Mouse (Mus musculus): ENCODE measurements around the gene Gtf3c5. TPM values are rescaled to one million over a fixed set of nuclear protein-coding genes. Genes with fewer than 3 reads are reported as not detected.

Gene Gtf3c5
- polyA plus RNA-seq, 1 experiment from 2014 or later = 30.5 TPM

DNA sequence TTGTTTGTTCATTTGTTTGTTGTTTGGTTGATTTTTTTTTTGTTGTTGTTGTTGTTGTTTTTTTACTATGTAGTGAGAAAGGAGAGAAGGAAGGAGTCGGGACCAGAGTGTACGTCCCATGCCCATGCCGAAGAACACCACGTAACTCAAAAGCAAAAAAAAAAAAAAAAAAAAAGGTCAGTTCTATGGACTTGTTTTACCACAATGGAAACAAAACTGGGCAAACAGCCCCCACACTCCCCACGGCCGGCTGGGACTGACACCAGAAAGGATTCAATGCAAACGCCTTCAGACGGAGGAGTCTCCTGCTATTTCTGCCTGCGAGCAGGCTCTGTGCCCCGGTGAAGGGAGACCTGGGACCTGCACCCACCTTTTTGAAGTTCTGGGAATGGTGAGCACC, 37.0 kb upstream of the Gtf3c5 start:
- peaks cover 10% of the 10 kb centered on the region for H3K27me3 ChIP-seq
- CTCF ChIA-PET = no interaction called here
- ATAC-seq (no peak), DNase-seq (ENCODE audit: low read depth, low spot score) (no peak)
- POLR2A ChIA-PET = no interaction called here
- TF ChIP-seq CTCF (IDR thresholded peaks at IDR 0.05) = no peak
- in situ Hi-C loops (cut with MboI; ENCODE audit: low pct_unique_long_range_greater_than_20kb) = no loop called here

- DNase-seq (ENCODE audit: low read depth, low spot score) (no peak), ATAC-seq (no peak)
- no peak for TF ChIP-seq CTCF (IDR thresholded peaks at IDR 0.05)
- in situ Hi-C loops (cut with MboI; ENCODE audit: low pct_unique_long_range_greater_than_20kb) = no loop called here
- peaks cover 10% of the 10 kb centered on the region for H3K27me3 ChIP-seq
- POLR2A ChIA-PET = interaction anchor here (1.6 kb wide), 1 partner anchor 21 kb away, joined by 4 read pairs; no protein-coding TSS in a partner anchor
- CTCF ChIA-PET = interaction anchor here (1.1 kb wide), 1 partner anchor 8 kb away, joined by 3 read pairs; no protein-coding TSS in a partner anchor
These were observed 35.8 kb upstream of the Gtf3c5 start for GRCm38 (mm10) chr2:28619369-28619768.

GRCm38 (mm10) chr2:28618777-28619336, 35.3 kb upstream of the Gtf3c5 start:
- in situ Hi-C loops (cut with MboI; ENCODE audit: low pct_unique_long_range_greater_than_20kb) = no loop called here
- DNase-seq (ENCODE audit: low read depth, low spot score) (no peak), ATAC-seq (peak; percentile 15)
- ChIA-PET POLR2A (interaction anchor here (1.6 kb wide), 1 partner anchor 21 kb away, joined by 4 read pairs; no protein-coding TSS in a partner anchor), CTCF (interaction anchor here (1.0 to 1.3 kb wide), 3 partner anchors 9 to 25 kb away, joined by 3 to 4 read pairs (median 3); no protein-coding TSS in a partner anchor)
- peaks cover 10% of the 10 kb centered on the region for H3K27me3 ChIP-seq
- TF ChIP-seq CTCF (IDR thresholded peaks at IDR 0.05) = no peak

GRCm38 (mm10) chr2:28617498-28618486, 34.2 kb upstream of the Gtf3c5 start:
- in situ Hi-C loops (cut with MboI; ENCODE audit: low pct_unique_long_range_greater_than_20kb) = no loop called here
- no peak for DNase-seq (ENCODE audit: low read depth, low spot score)
- peaks cover 7% of the 10 kb centered on the region for H3K27me3 ChIP-seq
- ChIA-PET CTCF (interaction anchor here (1.0 to 1.3 kb wide), 3 partner anchors 11 to 24 kb away, joined by 3 to 4 read pairs (median 3); no protein-coding TSS in a partner anchor), POLR2A (interaction anchor here (1.6 kb wide), 1 partner anchor 20 kb away, joined by 4 read pairs; no protein-coding TSS in a partner anchor)
- TF ChIP-seq CTCF (IDR thresholded peaks at IDR 0.05) = no peak
- ATAC-seq = no peak

DNA sequence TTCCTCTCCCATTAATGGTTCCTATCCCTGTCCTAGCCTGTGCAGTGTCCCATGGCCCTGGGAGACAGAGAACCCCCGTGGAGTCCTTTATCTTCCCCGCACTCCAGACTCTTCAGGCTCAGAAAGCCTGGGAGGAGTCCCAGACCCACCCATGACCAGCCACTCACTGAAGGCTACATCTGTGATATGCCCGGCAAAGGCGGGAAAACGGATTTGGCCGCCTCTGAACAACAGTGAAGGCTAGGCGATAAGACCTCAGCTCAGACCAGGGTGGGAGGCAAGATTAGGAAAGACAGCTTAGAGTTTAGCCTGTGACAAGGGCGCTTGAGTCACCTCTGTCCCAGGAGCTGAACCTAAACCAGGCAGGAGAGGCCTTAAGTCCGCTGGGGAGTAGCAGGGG, 33.3 kb upstream of the Gtf3c5 start:
- ATAC-seq (no peak), DNase-seq (ENCODE audit: low read depth, low spot score) (no peak)
- no peak for TF ChIP-seq CTCF (IDR thresholded peaks at IDR 0.05)
- H3K27me3 ChIP-seq = peaks cover 7% of the 10 kb centered on the region
- in situ Hi-C loops (cut with MboI; ENCODE audit: low pct_unique_long_range_greater_than_20kb) = no loop called here
- POLR2A ChIA-PET = no interaction called here
- CTCF ChIA-PET = no interaction called here

DNA sequence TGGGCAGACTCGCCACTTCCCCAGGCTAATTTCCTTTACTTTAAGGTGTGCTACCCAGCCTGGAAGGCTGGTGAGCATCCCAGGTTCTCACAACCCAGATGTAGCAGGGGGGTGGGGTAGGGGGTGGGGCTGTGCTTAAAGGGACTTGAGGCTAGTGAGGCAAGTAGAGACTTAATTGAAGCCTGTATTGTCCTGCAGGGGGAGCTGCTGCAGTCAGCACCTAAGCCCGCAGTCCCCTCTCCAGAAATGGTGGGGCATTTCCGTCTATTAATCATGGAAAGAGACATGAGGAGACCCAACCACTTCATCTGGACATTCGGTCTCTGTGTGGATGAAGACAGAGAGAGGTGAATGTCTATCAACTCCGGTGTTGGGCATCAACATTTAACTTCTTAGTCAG, 32.8 kb upstream of the Gtf3c5 start:
- TF ChIP-seq CTCF (IDR thresholded peaks at IDR 0.05) = no peak
- ChIA-PET POLR2A (no interaction called here), CTCF (no interaction called here)
- in situ Hi-C loops (cut with MboI; ENCODE audit: low pct_unique_long_range_greater_than_20kb) = no loop called here
- no peak for DNase-seq (ENCODE audit: low read depth, low spot score)
- no peak for ATAC-seq
- peaks cover 7% of the 10 kb centered on the region for H3K27me3 ChIP-seq

DNA sequence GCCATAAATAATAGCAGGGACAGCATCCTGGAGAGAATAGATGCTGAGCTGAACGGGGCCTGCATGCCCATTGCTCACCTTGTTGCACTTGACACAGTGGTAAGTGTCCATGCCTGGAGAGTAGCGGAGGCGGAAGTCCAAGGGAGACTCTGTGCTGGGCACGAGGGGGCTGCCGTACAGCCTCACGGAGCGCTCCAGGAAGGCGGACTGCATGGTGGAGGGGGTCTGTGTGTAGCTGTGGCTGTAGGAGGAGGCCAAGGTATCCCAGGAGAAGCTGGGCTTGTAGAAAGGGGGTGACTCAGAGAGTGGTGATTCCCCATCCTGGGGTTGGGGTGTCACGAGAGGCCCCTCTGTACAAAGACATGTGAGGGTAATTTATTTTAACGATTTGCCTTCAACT, 30.0 kb upstream of the Gtf3c5 start:
- no peak for ATAC-seq
- in situ Hi-C loops (cut with MboI; ENCODE audit: low pct_unique_long_range_greater_than_20kb) = no loop called here
- no peak for TF ChIP-seq CTCF (IDR thresholded peaks at IDR 0.05)
- no peaks in the 10 kb centered on the region for H3K27me3 ChIP-seq
- POLR2A ChIA-PET = no interaction called here
- CTCF ChIA-PET = interaction anchor here (1.4 to 1.5 kb wide), 2 partner anchors 12 to 28 kb away, joined by 3 read pairs; no protein-coding TSS in a partner anchor
- no peak for DNase-seq (ENCODE audit: low read depth, low spot score)

DNA sequence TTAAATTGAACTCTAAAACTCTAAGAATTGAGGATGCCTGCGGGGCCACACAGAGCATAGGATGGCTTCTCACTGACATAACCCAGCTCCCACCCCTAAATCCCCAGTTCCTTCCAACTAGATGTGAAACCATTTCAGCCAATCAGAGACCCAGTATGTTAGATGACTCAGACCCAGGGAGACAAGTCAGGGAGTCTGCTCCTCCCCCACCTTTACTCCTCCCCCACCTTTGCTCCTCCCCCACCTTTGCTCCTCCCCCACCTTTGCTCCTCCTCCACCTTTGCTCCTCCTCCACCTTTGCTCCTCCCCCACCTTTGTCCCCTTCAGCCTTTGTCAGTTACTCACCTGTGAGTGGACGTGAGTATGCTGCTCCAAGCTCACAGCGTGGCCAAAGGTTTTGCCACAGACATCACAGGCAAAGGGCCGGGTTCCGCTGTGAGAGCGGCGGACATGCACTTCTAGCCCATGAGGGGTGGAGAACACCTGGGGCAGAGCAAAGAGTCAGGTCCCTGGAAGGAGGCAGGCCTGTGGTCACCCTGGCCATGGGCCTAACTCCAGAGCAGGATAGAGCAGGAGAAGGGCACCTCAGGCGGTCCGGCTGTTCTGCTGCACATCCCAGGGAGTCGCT, 29.0 kb upstream of the Gtf3c5 start:
- in situ Hi-C loops (cut with MboI; ENCODE audit: low pct_unique_long_range_greater_than_20kb) = no loop called here
- DNase-seq (ENCODE audit: low read depth, low spot score) = no peak
- TF ChIP-seq CTCF (IDR thresholded peaks at IDR 0.05) = no peak
- ChIA-PET POLR2A (no interaction called here), CTCF (interaction anchor here (1.4 to 2.4 kb wide), 3 partner anchors 9 to 27 kb away, joined by 3 to 5 read pairs (median 3); partner anchors contain the start of gene Gfi1b)
- no peak for ATAC-seq
- H3K27me3 ChIP-seq = no peaks in the 10 kb centered on the region

GRCm38 (mm10) chr2:28611407-28611787, 27.8 kb upstream of the Gtf3c5 start:
- ChIA-PET POLR2A (no interaction called here), CTCF (interaction anchor here (2.4 kb wide), 1 partner anchor 11 kb away, joined by 5 read pairs; the partner anchor contains the start of gene Gfi1b)
- no peak for TF ChIP-seq CTCF (IDR thresholded peaks at IDR 0.05)
- H3K27me3 ChIP-seq = no peaks in the 10 kb centered on the region
- in situ Hi-C loops (cut with MboI; ENCODE audit: low pct_unique_long_range_greater_than_20kb) = no loop called here
- ATAC-seq = no peak
- no peak for DNase-seq (ENCODE audit: low read depth, low spot score)

- CTCF ChIA-PET = interaction anchor here (2.4 kb wide), 1 partner anchor 11 kb away, joined by 5 read pairs; the partner anchor contains the start of gene Gfi1b
- POLR2A ChIA-PET = no interaction called here
- no peak for TF ChIP-seq CTCF (IDR thresholded peaks at IDR 0.05)
- in situ Hi-C loops (cut with MboI; ENCODE audit: low pct_unique_long_range_greater_than_20kb) = no loop called here
- DNase-seq (ENCODE audit: low read depth, low spot score) = no peak
- H3K27me3 ChIP-seq = no peaks in the 10 kb centered on the region
- no peak for ATAC-seq
These were observed 27.3 kb upstream of the Gtf3c5 start for GRCm38 (mm10) chr2:28610716-28611406.
